Mouse (Mus musculus): Measurements from ENCODE around the gene Myd88. TPM values are rescaled to one million over a fixed set of nuclear protein-coding genes. Genes with fewer than 3 reads are reported as not detected.

Myd88 gene
- polyA plus RNA-seq, 1 experiment from 2014 or later, result 7.1 TPM

- Histone ChIP-seq H3K36me3 (replicated peaks; ENCODE audit: control insufficient read depth, insufficient read depth) (peaks cover 51% of the 10 kb centered on the region), H3K27ac (no peak overlapping the region), H3K9ac (no peak overlapping the region), H3K4me1 (replicated peaks; ENCODE audit: control insufficient read depth, insufficient read depth, low read length) (no peaks in the 10 kb centered on the region), H3K4me2 (replicated peaks) (no peak overlapping the region), H3K27me3 (ENCODE audit: control insufficient read depth, insufficient read depth, low read length) (no peaks in the 10 kb centered on the region), H3K9me3 (ENCODE audit: control insufficient read depth, low read length) (no peaks in the 10 kb centered on the region), H3K4me3 (replicated peaks; ENCODE audit: low read length) (no peak overlapping the region)
- DNase-seq (ENCODE audit: low spot score), result no peak
- 94% methylated on average over 10 of the region's 10 CpGs for WGBS
- ATAC-seq (ENCODE audit: low FRiP score), result no peak
Measured at GRCm38 (mm10) chr9:119350947-119351705, 9.9 kb upstream of the Myd88 start.

GRCm38 (mm10) chr9:119350531-119350930 is 9.3 kb upstream of the Myd88 start:
- no peak for DNase-seq (ENCODE audit: low spot score)
- peaks cover 57% of the 10 kb centered on the region for H3K36me3 ChIP-seq (replicated peaks; ENCODE audit: control insufficient read depth, insufficient read depth)
- H3K4me2 ChIP-seq (replicated peaks), result no peak overlapping the region
- no peak overlapping the region for H3K27ac ChIP-seq
- H3K4me1 ChIP-seq (replicated peaks; ENCODE audit: control insufficient read depth, insufficient read depth, low read length), result no peaks in the 10 kb centered on the region
- 90% methylated on average over 3 of the region's 3 CpGs for WGBS
- no peak overlapping the region for H3K9ac ChIP-seq
- no peak overlapping the region for H3K4me3 ChIP-seq (replicated peaks; ENCODE audit: low read length)
- H3K27me3 ChIP-seq (ENCODE audit: control insufficient read depth, insufficient read depth, low read length), result no peaks in the 10 kb centered on the region
- no peak for ATAC-seq (ENCODE audit: low FRiP score)
- no peaks in the 10 kb centered on the region for H3K9me3 ChIP-seq (ENCODE audit: control insufficient read depth, low read length)

GRCm38 (mm10) chr9:119346376-119346775 is 5.2 kb upstream of the Myd88 start:
- no peaks in the 10 kb centered on the region for H3K27me3 ChIP-seq (ENCODE audit: control insufficient read depth, insufficient read depth, low read length)
- no peak overlapping the region for H3K4me2 ChIP-seq (replicated peaks)
- H3K27ac ChIP-seq, result no peak overlapping the region
- DNase-seq (ENCODE audit: low spot score) (no peak), ATAC-seq (ENCODE audit: low FRiP score) (no peak)
- 91% methylated on average over 8 of the region's 8 CpGs for WGBS
- no peak overlapping the region for H3K4me3 ChIP-seq (replicated peaks; ENCODE audit: low read length)
- H3K9ac ChIP-seq, result no peak overlapping the region
- peaks cover 7% of the 10 kb centered on the region; the same call in 1 of the 2 replicates for H3K4me1 ChIP-seq (replicated peaks; ENCODE audit: control insufficient read depth, insufficient read depth, low read length)
- H3K9me3 ChIP-seq (ENCODE audit: control insufficient read depth, low read length), result no peaks in the 10 kb centered on the region
- peaks cover 75% of the 10 kb centered on the region for H3K36me3 ChIP-seq (replicated peaks; ENCODE audit: control insufficient read depth, insufficient read depth)

DNA sequence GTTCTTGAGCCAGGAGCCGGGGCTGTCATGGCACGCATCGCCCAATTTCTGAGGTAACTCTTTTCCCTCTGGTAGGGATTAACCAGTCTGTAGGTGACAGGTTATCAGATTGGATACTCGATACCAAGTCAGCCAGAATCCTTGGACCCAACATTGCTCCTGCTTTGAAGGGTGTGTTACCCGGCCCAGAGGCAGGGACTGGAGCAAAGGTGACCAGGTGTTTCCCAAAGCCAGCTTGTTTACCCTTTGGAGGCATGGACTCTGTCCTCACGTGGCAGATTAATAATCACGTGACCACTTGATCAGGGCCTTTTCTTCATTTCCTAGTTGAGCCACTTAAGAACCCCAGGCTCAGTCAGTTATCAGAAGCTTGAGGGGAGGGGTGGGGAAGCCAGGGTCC is 1.5 kb upstream of the Myd88 start:
- Histone ChIP-seq H3K9ac (no peak overlapping the region), H3K27ac (no peak overlapping the region), H3K4me2 (replicated peaks) (no peak overlapping the region), H3K4me1 (replicated peaks; ENCODE audit: control insufficient read depth, insufficient read depth, low read length) (peaks cover 20% of the 10 kb centered on the region), H3K27me3 (ENCODE audit: control insufficient read depth, insufficient read depth, low read length) (peaks cover 8% of the 10 kb centered on the region), H3K9me3 (ENCODE audit: control insufficient read depth, low read length) (no peaks in the 10 kb centered on the region), H3K4me3 (replicated peaks; ENCODE audit: low read length) (no peak overlapping the region), H3K36me3 (replicated peaks; ENCODE audit: control insufficient read depth, insufficient read depth) (peaks cover 48% of the 10 kb centered on the region)
- ATAC-seq (ENCODE audit: low FRiP score), result no peak
- DNase-seq (ENCODE audit: low spot score), result no peak
- 92% methylated on average over 7 of the region's 7 CpGs for WGBS

DNA sequence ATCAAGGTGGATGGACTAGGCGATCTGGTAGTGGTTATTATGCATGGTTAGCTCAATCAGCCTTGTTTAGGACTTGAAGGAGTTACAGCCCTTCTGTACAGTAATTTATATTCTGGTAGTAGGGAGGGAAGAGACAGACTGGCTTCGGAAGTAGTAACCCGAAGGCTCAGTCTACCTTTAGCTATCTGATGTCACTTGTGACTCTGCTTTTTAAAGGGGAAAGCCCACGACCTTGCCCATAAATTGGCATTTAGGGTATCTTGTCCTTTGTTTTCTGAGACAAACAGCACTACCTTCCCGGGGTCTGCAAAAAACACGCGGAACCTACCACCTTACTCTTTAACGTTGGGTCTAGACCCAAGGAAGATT is 1.0 kb downstream of the Myd88 start:
- ATAC-seq (ENCODE audit: low FRiP score) (no peak), DNase-seq (ENCODE audit: low spot score) (peak; percentile 30)
- Histone ChIP-seq H3K9ac (peak overlapping the region; percentile 88), H3K36me3 (replicated peaks; ENCODE audit: control insufficient read depth, insufficient read depth) (peaks cover 22% of the 10 kb centered on the region), H3K4me1 (replicated peaks; ENCODE audit: control insufficient read depth, insufficient read depth, low read length) (peaks cover 20% of the 10 kb centered on the region), H3K9me3 (ENCODE audit: control insufficient read depth, low read length) (no peaks in the 10 kb centered on the region), H3K27ac (no peak overlapping the region), H3K27me3 (ENCODE audit: control insufficient read depth, insufficient read depth, low read length) (peaks cover 8% of the 10 kb centered on the region), H3K4me2 (replicated peaks) (peak overlapping the region; percentile 70), H3K4me3 (replicated peaks; ENCODE audit: low read length) (peak overlapping the region; percentile 68)
- WGBS, result 10% methylated on average over 8 of the region's 8 CpGs

DNA sequence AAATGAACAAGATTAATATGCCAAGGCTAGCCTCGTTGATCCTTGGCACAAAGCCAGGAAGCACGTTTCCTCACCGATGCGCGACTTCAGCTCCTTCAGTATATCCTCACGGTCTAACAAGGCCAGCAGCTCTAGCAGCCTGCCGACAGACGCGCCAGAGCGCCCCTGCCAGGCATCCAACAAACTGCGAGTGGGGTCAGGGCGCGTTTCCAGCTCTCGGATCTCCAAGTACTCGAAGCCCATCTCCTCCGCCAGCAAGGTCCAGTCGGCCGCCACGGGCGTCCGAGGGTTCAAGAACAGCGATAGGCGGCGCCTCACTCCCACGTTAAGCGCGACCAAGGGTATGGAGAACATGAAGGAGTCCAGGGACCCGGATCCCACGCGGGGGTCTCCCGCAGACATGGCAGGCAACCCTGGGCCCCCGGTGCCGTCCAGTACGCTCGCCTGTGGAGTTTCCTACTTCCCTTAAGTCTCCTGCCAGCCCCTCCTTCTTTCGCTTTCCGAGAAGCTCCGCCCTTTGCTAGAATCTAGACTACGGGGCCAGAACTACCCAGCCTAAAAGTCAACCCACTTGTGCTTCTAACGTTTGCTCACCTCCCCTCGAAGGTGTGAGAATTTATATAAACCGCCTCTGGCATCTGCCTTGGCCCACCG is 1.5 kb downstream of the Myd88 start, which contains the start of gene Acaa1a:
Gene Acaa1a, plus strand, starts transcription at position 119 of the 654 bp plus-strand sequence.
- Histone ChIP-seq H3K9me3 (ENCODE audit: control insufficient read depth, low read length) (no peaks in the 10 kb centered on the region), H3K9ac (peak within 1 kb of the TSS; percentile 88), H3K36me3 (replicated peaks; ENCODE audit: control insufficient read depth, insufficient read depth) (peaks cover 17% of the 10 kb centered on the region), H3K27me3 (ENCODE audit: control insufficient read depth, insufficient read depth, low read length) (peaks cover 8% of the 10 kb centered on the region), H3K4me2 (replicated peaks) (peak within 1 kb of the TSS; percentile 70), H3K27ac (peak within 1 kb of the TSS; percentile 79), H3K4me3 (replicated peaks; ENCODE audit: low read length) (peak within 1 kb of the TSS; percentile 68), H3K4me1 (replicated peaks; ENCODE audit: control insufficient read depth, insufficient read depth, low read length) (peaks cover 20% of the 10 kb centered on the region)
- ATAC-seq (ENCODE audit: low FRiP score), result no peak
- 1% methylated on average over 43 of the region's 43 CpGs for WGBS
- peak; percentile 46 for DNase-seq (ENCODE audit: low spot score)

GRCm38 (mm10) chr9:119339106-119339505 is 2.1 kb downstream of the Myd88 start:
- Histone ChIP-seq H3K27me3 (ENCODE audit: control insufficient read depth, insufficient read depth, low read length) (peaks cover 8% of the 10 kb centered on the region), H3K36me3 (replicated peaks; ENCODE audit: control insufficient read depth, insufficient read depth) (peaks cover 11% of the 10 kb centered on the region), H3K9me3 (ENCODE audit: control insufficient read depth, low read length) (no peaks in the 10 kb centered on the region), H3K9ac (peak overlapping the region; percentile 88; the same call in 1 of the 2 replicates), H3K4me3 (replicated peaks; ENCODE audit: low read length) (peak overlapping the region; percentile 68; the same call in 1 of the 2 replicates), H3K4me2 (replicated peaks) (peak overlapping the region; percentile 70), H3K4me1 (replicated peaks; ENCODE audit: control insufficient read depth, insufficient read depth, low read length) (peaks cover 20% of the 10 kb centered on the region), H3K27ac (no peak overlapping the region)
- ATAC-seq (ENCODE audit: low FRiP score) (no peak), DNase-seq (ENCODE audit: low spot score) (no peak)
- 55% methylated on average over 7 of the region's 7 CpGs for WGBS

GRCm38 (mm10) chr9:119338350-119338749 is 2.9 kb downstream of the Myd88 start:
- Histone ChIP-seq H3K9ac (no peak overlapping the region), H3K27me3 (ENCODE audit: control insufficient read depth, insufficient read depth, low read length) (peaks cover 8% of the 10 kb centered on the region), H3K27ac (no peak overlapping the region), H3K4me3 (replicated peaks; ENCODE audit: low read length) (no peak overlapping the region), H3K36me3 (replicated peaks; ENCODE audit: control insufficient read depth, insufficient read depth) (peaks cover 4% of the 10 kb centered on the region; the same call in 1 of the 2 replicates), H3K4me2 (replicated peaks) (no peak overlapping the region), H3K4me1 (replicated peaks; ENCODE audit: control insufficient read depth, insufficient read depth, low read length) (peaks cover 20% of the 10 kb centered on the region), H3K9me3 (ENCODE audit: control insufficient read depth, low read length) (no peaks in the 10 kb centered on the region)
- ATAC-seq (ENCODE audit: low FRiP score), result no peak
- 84% methylated on average over 3 of the region's 3 CpGs for WGBS
- no peak for DNase-seq (ENCODE audit: low spot score)

DNA sequence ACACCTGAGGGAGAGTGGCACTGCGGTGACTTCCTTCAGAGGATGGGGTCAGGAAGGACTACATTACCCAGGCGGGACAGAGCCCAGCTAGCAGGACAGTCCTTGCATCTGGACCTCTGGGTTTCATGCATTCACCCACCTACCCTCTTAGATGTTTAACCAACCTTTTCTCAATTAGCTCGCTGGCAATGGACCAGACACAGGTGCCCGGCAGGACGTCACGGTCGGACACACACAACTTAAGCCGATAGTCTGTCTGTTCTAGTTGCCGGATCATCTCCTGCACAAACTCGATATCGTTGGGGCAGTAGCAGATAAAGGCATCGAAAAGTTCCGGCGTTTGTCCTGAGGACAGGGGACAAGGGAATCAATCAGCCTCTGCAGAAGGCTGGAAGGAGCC is 3.4 kb downstream of the Myd88 start:
- DNase-seq (ENCODE audit: low spot score) (no peak), ATAC-seq (ENCODE audit: low FRiP score) (no peak)
- Histone ChIP-seq H3K4me3 (replicated peaks; ENCODE audit: low read length) (no peak overlapping the region), H3K9me3 (ENCODE audit: control insufficient read depth, low read length) (no peaks in the 10 kb centered on the region), H3K27me3 (ENCODE audit: control insufficient read depth, insufficient read depth, low read length) (peaks cover 8% of the 10 kb centered on the region), H3K4me1 (replicated peaks; ENCODE audit: control insufficient read depth, insufficient read depth, low read length) (peaks cover 20% of the 10 kb centered on the region), H3K36me3 (replicated peaks; ENCODE audit: control insufficient read depth, insufficient read depth) (no peaks in the 10 kb centered on the region), H3K27ac (no peak overlapping the region), H3K4me2 (replicated peaks) (no peak overlapping the region), H3K9ac (no peak overlapping the region)
- WGBS, result 91% methylated on average over 14 of the region's 14 CpGs

Measured in hindbrain, embryonic 14.5 days (tissue).